Mouse (Mus musculus) G1E (cell line): ENCODE measurements around the gene March6.

Source experiments
- CTCF ChIP-seq: IDR thresholded peaks from 2 replicates; pipeline ENCODE4 v1.5.1; 2012; ENCODE audit warnings: low read depth, low read length, inconsistent platforms, mixed read lengths
- POLR2AphosphoS5 ChIP-seq: IDR thresholded peaks from 2 replicates; pipeline ENCODE4 v1.6.1; 2012; ENCODE audit warnings: low read depth, low read length, inconsistent platforms; ENCODE audit not compliant: insufficient replicate concordance

DNA sequence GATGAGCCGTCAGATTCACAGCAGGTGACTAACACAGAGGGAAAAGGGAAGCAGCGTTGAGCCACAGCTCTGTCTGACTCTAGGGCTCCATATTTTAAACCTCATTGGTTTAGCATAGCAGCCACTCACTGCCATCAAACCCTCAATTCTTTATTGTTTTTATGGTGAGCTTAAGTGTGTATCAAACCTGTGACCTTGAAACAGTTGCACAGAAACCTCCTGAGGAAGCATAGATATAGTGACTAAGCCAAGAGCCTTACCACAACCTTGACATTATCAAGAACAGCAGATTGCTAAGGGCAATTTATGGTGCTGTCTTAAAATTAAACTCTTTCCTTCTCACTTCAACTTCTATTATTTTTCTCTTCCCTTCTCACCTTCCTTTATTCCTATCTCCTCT is 2.7 kb upstream of the March6 start:
- TF ChIP-seq CTCF (no peak), POLR2AphosphoS5 (no peak)
